Mouse (Mus musculus) kidney, postnatal 10 days (tissue): ENCODE data around the gene Tbc1d20.
"Not testable (repeated sequence)": the region's sequence is repeated elsewhere in the genome, so short reads cannot be mapped to it uniquely, and the experiment has no call there.

Source experiments
- DNase-seq: peaks from one replicate; pipeline ENCODE4 v3.0.0; 2021; ENCODE audit warnings: mixed read lengths

Tbc1d20 gene

GRCm38 (mm10) chr2:152327980-152328379 lies 34.4 kb downstream of the Tbc1d20 start:
- DNase-seq: no peak

- DNase-seq: no peak
These were observed 37.3 kb downstream of the Tbc1d20 start for GRCm38 (mm10) chr2:152330858-152331423.

- DNase-seq: peak; percentile 94
These were observed 38.6 kb downstream of the Tbc1d20 start, which contains the start of gene Rbck1 for GRCm38 (mm10) chr2:152332101-152332825. Rbck1 (minus strand) TSS chr2:152332653.

- DNase-seq: no peak
These were observed 39.8 kb downstream of the Tbc1d20 start for GRCm38 (mm10) chr2:152333345-152334006.

GRCm38 (mm10) chr2:152335289-152335820 lies 41.7 kb downstream of the Tbc1d20 start:
- DNase-seq: no peak

GRCm38 (mm10) chr2:152336856-152337255 lies 43.2 kb downstream of the Tbc1d20 start:
- DNase-seq: no peak

- no peak for DNase-seq
These were observed 44.1 kb downstream of the Tbc1d20 start for GRCm38 (mm10) chr2:152337591-152338212.

GRCm38 (mm10) chr2:152338319-152338718 lies 44.7 kb downstream of the Tbc1d20 start:
- no peak for DNase-seq

GRCm38 (mm10) chr2:152339631-152340179 lies 46.1 kb downstream of the Tbc1d20 start:
- DNase-seq: no peak

- DNase-seq: peak; percentile 87
These were observed 49.9 kb downstream of the Tbc1d20 start, which contains the start of gene Trib3 for GRCm38 (mm10) chr2:152343329-152344213. Trib3 (minus strand) TSS chr2:152344032.

- peak; percentile 40 for DNase-seq
These were observed 50.7 kb downstream of the Tbc1d20 start for GRCm38 (mm10) chr2:152344361-152344760.

- DNase-seq: no peak
These were observed 51.3 kb downstream of the Tbc1d20 start for GRCm38 (mm10) chr2:152344909-152345308.

GRCm38 (mm10) chr2:152345393-152345792 lies 51.8 kb downstream of the Tbc1d20 start:
- DNase-seq: no peak

GRCm38 (mm10) chr2:152346776-152347465 lies 53.3 kb downstream of the Tbc1d20 start:
- no peak for DNase-seq

GRCm38 (mm10) chr2:152347722-152348121 lies 54.1 kb downstream of the Tbc1d20 start:
- DNase-seq: no peak

GRCm38 (mm10) chr2:152349205-152349604 lies 55.6 kb downstream of the Tbc1d20 start:
- no peak for DNase-seq

GRCm38 (mm10) chr2:152349842-152350540 lies 56.4 kb downstream of the Tbc1d20 start:
- DNase-seq: peak; percentile 81

GRCm38 (mm10) chr2:152357254-152357653 lies 63.6 kb downstream of the Tbc1d20 start:
- no peak for DNase-seq

GRCm38 (mm10) chr2:152358977-152359376 lies 65.3 kb downstream of the Tbc1d20 start:
- DNase-seq: not testable (repeated sequence)

- peak; percentile 46 for DNase-seq
These were observed 66.0 kb downstream of the Tbc1d20 start for GRCm38 (mm10) chr2:152359616-152360015.
